Mouse (Mus musculus): ENCODE measurements at regions not wholly inside any gene's neighbourhood (a gene's known extent, or its start where the extent isn't known, plus 50 kb on each side); places are given as distances from the start of the nearest gene placed in this dataset.
A peak's percentile ranks its signal among the peaks of the same experiment; 100 is the strongest.

- no peak for DNase-seq
These were observed 105.8 kb upstream of the Rap2b start for GRCm38 (mm10) chr3:61255643-61256042.

GRCm38 (mm10) chr3:61268453-61269335, 92.7 kb upstream of the Rap2b start:
- peak; percentile 11 for DNase-seq

GRCm38 (mm10) chr3:61285924-61286520, 75.4 kb upstream of the Rap2b start:
- DNase-seq: no peak

- DNase-seq: no peak
These were observed 73.2 kb upstream of the Rap2b start for GRCm38 (mm10) chr3:61288195-61288594.

- DNase-seq: no peak
These were observed 66.6 kb upstream of the Rap2b start for GRCm38 (mm10) chr3:61294855-61295254.

- no peak for DNase-seq
These were observed 64.1 kb upstream of the Rap2b start for GRCm38 (mm10) chr3:61297290-61297689.

- DNase-seq: no peak
These were observed 59.2 kb upstream of the Rap2b start for GRCm38 (mm10) chr3:61302214-61302613.

GRCm38 (mm10) chr3:61303485-61303884, 58.0 kb upstream of the Rap2b start:
- no peak for DNase-seq

- DNase-seq: no peak
These were observed 55.1 kb upstream of the Rap2b start for GRCm38 (mm10) chr3:61306306-61306705.

GRCm38 (mm10) chr3:61308764-61309163, 52.7 kb upstream of the Rap2b start:
- no peak for DNase-seq

GRCm38 (mm10) chr3:61309197-61309596, 52.2 kb upstream of the Rap2b start:
- no peak for DNase-seq

All from thymus, postnatal 25 days (tissue).